Mouse (Mus musculus): Measurements from ENCODE around the gene Ccdc82. TPM values are rescaled to one million over a fixed set of nuclear protein-coding genes. Genes with fewer than 3 reads are reported as not detected.
A peak's percentile ranks its signal among the peaks of the same experiment; 100 is the strongest.

Ccdc82 gene
- polyA plus RNA-seq, 1 experiment from 2014 or later, result 16.1 TPM

DNA sequence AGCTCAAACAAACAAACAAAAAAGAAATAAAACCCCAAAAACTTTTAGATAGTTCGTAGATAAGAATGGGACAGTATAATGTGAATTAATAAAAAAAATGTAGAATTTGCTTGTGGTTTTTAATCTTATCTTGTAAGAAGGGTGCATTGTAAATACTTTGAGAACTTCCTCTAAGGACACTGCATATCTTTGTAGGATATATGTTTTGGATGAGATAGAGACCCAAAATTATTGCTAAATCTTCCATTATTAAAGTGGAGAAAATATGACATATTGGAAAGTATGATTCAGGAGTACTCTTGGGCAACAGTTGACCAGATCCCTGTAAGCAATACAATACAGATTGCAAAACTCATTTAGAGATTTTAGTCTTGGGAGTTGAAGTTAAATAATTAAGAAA, 26.5 kb downstream of the Ccdc82 start:
- no peaks in the 10 kb centered on the region for H3K79me2 ChIP-seq (ENCODE audit: inconsistent target)
- 100% methylated on average over 1 of the region's 1 CpGs for WGBS (ENCODE audit: missing documents)

DNA sequence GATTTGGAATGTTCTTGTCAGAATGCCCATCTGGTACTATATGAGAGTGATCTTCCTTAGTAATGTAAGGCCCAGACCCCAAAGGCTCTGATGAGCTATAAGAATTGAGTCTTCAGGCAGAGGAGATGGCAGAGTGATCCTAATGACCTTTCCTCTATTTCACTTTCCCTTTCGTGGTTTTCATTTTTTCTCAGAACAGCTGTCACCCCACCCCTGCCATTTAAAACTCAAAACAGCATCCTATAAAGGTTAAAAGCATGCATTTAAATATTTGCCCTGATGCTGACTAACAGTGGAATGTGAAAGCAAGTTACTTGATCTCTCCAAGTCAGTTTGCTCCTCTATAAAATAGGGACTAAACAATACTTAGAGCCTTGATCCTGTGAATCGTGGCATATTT, 40.7 kb downstream of the Ccdc82 start:
- H3K27ac ChIP-seq, result no peak overlapping the region

More for the DNA sequence above, 26.5 kb downstream of the Ccdc82 start:
- Histone ChIP-seq H3K4me3 (ENCODE audit: inconsistent target) (no peak overlapping the region), H3K27ac (no peak overlapping the region), H3K36me3 (ENCODE audit: inconsistent target) (no peaks in the 10 kb centered on the region)

DNA sequence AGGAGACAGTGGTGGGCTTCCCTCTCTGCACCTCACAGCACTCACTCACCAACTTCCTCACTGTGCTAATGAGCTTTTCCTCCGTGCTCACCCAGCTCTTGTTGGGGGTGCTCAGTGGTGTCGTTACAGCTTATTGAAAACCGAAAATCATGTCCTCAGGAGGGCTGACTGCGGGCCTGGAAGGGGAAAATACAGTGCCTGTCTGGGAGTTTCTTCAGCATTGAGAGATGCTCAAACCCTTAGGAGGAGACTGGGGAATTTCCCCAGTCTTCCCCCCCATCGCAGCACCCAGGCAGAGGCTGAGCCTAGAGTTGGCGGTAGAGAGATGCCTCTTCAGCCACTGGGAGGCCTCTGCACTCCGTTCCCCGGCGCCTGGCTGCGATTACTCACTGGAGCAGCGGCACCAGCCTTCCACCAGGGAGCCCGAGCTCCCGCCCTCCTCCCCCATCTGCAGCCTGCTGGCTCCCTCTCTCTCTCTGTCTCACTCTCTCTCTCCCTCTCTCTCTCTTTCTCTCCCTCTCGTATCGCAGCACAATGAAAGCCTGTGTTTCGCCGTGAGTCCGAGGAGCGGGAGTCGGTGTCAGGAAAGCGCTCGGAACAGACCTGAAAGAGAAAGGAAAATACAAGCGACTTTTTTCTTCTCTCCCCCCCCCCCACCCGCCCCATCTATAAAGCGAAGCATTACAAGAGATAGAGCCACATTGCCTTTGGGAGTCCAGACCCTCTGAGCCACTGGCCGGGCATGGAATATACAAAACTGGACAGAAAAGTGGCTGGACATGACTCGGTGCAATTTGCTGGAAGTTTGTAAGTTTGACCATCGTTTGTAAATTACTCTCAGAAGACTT, 49.7 kb downstream of the Ccdc82 start:
- Histone ChIP-seq H3K79me2 (ENCODE audit: inconsistent target) (no peaks in the 10 kb centered on the region; the same call in 1 of the 2 replicates), H3K4me3 (ENCODE audit: inconsistent target) (peak overlapping the region; percentile 65), H3K27ac (peak overlapping the region; percentile 28; the same call in 1 of the 2 replicates), H3K36me3 (ENCODE audit: inconsistent target) (no peaks in the 10 kb centered on the region)
- WGBS (ENCODE audit: missing documents), result 2% methylated on average over 22 of the region's 28 CpGs

More for the DNA sequence above, 40.7 kb downstream of the Ccdc82 start:
- WGBS (ENCODE audit: missing documents), result 89% methylated on average over 2 of the region's 2 CpGs
- peaks cover 10% of the 10 kb centered on the region; the same call in 1 of the 2 replicates for H3K36me3 ChIP-seq (ENCODE audit: inconsistent target)
- no peaks in the 10 kb centered on the region for H3K79me2 ChIP-seq (ENCODE audit: inconsistent target)
- no peak overlapping the region for H3K4me3 ChIP-seq (ENCODE audit: inconsistent target)

DNA sequence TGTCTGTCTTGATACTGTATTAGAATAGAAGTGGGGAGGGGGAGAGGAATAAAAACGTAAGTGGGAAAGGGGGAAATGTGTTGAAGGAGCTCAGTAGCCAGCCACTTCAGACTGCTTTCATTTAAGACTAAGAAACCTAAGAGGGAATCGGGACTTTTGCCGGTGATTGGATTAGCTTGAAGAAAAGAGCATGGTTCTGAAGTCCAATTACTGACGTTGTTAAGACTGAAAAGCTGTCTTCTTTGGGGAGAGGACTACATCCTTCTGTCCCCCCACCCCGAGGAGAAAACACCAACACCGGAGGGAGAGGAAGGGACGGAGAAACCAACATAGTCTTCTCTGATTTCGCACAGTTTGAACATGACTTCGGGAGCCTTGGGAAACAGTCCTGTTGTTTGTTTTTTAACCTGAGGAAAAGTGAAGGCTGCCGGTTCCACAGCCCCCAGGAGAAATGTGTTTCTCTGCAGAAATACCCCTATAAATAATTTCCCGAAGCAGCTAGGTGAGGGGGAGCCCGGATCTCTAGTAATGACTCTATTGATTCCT, 50.4 kb downstream of the Ccdc82 start:
- 4% methylated on average over 12 of the region's 12 CpGs for WGBS (ENCODE audit: missing documents)
- H3K36me3 ChIP-seq (ENCODE audit: inconsistent target), result no peaks in the 10 kb centered on the region
- H3K4me3 ChIP-seq (ENCODE audit: inconsistent target), result peak overlapping the region; percentile 65
- H3K79me2 ChIP-seq (ENCODE audit: inconsistent target), result no peaks in the 10 kb centered on the region; the same call in 1 of the 2 replicates
- peak overlapping the region; percentile 28; the same call in 1 of the 2 replicates for H3K27ac ChIP-seq

DNA sequence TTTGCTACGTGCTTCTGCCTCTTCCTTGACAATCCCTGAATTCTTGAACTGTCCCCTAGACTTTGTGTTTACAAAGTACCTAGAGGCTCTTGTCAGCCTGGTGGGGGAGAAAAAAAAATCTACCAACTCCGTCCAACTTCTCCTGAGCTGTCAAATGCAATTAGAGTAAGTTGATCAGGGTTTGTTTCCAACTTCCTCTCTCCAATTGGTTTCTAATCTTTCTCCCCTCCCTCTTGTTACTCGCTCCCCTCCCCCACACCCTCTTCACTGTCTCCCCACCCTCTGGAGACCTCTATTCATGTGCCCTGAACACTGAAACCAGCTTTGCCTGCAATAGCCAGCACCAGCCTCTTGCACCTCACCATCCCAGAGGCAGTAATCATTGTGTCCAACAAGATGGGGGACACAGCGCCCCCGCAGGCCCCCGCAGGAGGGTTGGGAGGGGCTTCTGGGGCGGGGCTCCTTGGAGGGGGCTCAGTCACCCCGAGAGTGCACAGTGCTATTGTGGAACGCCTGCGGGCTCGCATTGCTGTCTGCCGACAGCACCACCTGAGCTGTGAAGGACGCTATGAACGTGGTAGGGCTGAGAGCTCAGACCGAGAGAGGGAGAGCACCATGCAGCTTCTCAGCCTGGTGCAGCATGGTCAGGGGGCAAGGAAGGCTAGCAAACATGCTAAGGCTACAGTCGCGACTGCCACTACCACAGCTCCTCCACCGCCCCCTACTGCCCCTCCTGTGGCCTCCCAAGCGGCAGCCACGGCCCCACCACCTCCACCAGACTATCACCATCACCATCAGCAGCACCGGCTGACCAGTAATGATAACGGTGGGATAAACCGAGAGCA, 51.1 kb downstream of the Ccdc82 start, which contains the start of gene Maml2:
TSS of gene Maml2 (plus strand) at position 290 of the 845 bp plus-strand sequence.
- no peaks in the 10 kb centered on the region; the same call in 1 of the 2 replicates for H3K79me2 ChIP-seq (ENCODE audit: inconsistent target)
- peak within 1 kb of the TSS; percentile 28 for H3K27ac ChIP-seq
- H3K4me3 ChIP-seq (ENCODE audit: inconsistent target), result peak within 1 kb of the TSS; percentile 65
- no peaks in the 10 kb centered on the region for H3K36me3 ChIP-seq (ENCODE audit: inconsistent target)
- 10% methylated on average over 22 of the region's 23 CpGs for WGBS (ENCODE audit: missing documents)

DNA sequence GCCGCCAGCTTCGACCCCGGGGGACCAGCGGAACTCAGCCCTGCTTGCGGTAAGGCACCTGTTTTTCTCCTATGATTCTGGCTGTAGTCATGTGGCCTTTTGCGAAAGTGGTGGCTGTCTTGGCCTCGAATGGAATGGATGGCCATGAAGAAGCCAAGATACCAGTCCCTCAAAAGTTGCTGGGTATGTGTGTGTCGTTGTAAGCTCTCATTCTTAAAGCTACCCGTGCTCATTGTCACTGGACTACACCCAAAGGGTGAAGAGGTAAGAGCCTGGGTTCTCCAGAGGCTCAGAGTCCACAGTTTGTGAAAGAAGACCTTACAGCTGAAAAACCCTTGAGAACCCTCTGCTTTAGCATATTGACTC, 51.7 kb downstream of the Ccdc82 start:
- Histone ChIP-seq H3K36me3 (ENCODE audit: inconsistent target) (no peaks in the 10 kb centered on the region), H3K79me2 (ENCODE audit: inconsistent target) (no peaks in the 10 kb centered on the region; the same call in 1 of the 2 replicates), H3K4me3 (ENCODE audit: inconsistent target) (peak overlapping the region; percentile 65; the same call in 1 of the 2 replicates), H3K27ac (peak overlapping the region; percentile 27)
- 19% methylated on average over 9 of the region's 9 CpGs for WGBS (ENCODE audit: missing documents)

DNA sequence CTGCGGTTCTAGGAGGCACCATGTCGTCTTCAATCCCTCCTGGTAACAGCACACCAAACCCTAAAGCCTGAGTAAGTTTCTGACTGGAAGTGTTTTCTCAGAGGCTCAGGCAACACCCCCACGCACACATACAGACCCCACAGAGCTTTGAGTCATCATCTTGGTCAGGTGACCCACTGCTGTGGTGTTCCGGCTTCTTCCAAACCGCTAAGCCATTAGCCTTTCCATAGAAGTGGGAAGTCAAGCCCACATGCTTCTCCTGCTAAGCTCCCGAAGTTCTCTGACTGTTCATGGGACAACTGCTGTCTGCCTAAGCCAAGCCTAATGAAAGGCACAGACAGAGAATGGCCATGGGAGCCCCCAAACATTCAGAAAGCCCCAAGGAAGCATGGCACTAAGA, 52.4 kb downstream of the Ccdc82 start:
- 29% methylated on average over 6 of the region's 6 CpGs for WGBS (ENCODE audit: missing documents)
- no peaks in the 10 kb centered on the region; the same call in 1 of the 2 replicates for H3K79me2 ChIP-seq (ENCODE audit: inconsistent target)
- H3K4me3 ChIP-seq (ENCODE audit: inconsistent target), result no peak overlapping the region
- no peaks in the 10 kb centered on the region for H3K36me3 ChIP-seq (ENCODE audit: inconsistent target)
- H3K27ac ChIP-seq, result peak overlapping the region; percentile 27

DNA sequence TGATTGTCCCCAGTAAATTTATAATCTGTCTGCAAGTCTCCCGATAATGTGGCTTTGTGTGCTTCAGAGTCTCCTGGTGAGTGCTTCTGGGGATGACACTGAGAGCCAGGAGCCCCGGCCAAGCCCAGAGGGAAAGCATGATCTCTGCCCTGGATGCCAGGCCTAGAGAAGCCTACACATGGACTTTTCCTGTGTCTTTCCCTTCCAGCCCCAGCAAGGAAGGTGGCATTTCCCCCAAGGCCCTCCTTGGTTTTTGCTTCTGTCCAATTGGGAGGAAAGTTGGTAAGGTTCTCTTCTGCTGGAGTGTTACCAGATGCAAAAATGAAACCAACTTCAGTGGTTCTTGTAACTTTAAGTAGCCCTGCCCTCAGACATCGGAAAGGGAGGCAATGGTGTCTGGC, 53.3 kb downstream of the Ccdc82 start:
- Histone ChIP-seq H3K27ac (no peak overlapping the region), H3K79me2 (ENCODE audit: inconsistent target) (no peaks in the 10 kb centered on the region; the same call in 1 of the 2 replicates), H3K4me3 (ENCODE audit: inconsistent target) (no peak overlapping the region), H3K36me3 (ENCODE audit: inconsistent target) (no peaks in the 10 kb centered on the region)
- 47% methylated on average over 3 of the region's 3 CpGs for WGBS (ENCODE audit: missing documents)

DNA sequence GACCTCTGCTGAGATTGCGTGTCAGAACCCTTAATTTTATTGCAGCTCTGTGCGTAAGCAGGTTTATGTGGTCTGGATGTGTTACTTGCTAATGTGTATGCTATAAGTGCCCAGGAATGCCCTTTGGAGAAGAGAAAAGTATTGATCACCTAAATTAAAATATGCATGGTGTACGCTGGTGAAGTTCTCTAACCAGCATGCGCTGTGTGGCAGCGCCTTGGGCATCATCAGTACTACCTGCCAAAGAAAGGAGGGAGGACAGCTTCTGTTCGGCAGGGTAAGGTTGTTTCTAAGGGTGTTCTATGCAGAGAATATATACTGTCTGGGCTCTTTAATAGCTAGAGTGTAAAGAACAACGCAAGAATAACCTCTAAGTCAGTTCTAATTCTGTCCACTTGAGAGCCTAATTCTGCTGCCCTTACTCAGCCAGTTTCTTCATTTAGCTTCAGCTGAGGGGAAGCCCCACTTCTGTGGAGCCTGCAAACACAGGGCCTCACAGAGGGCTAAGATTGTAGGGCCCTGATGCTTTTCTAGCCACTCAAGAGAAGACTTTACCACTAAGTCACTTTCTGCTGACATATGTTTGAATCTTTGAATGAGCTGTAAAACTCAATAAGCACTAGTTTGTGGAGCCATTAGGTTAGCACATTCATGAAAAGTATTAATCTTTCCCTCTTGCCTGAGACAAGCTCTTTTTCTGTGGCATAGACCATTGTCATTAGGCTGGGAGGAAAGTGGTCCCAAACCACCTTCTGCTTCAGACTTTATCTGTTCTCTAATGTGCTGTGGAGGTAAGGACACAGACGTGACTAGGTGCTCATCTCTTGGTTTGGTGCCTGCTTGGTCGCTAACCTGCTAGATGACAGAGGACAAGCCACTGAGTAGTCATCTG, 54.4 kb downstream of the Ccdc82 start:
- 84% methylated on average over 9 of the region's 9 CpGs for WGBS (ENCODE audit: missing documents)
- Histone ChIP-seq H3K27ac (no peak overlapping the region), H3K36me3 (ENCODE audit: inconsistent target) (no peaks in the 10 kb centered on the region), H3K4me3 (ENCODE audit: inconsistent target) (no peak overlapping the region), H3K79me2 (ENCODE audit: inconsistent target) (no peaks in the 10 kb centered on the region; the same call in 1 of the 2 replicates)

DNA sequence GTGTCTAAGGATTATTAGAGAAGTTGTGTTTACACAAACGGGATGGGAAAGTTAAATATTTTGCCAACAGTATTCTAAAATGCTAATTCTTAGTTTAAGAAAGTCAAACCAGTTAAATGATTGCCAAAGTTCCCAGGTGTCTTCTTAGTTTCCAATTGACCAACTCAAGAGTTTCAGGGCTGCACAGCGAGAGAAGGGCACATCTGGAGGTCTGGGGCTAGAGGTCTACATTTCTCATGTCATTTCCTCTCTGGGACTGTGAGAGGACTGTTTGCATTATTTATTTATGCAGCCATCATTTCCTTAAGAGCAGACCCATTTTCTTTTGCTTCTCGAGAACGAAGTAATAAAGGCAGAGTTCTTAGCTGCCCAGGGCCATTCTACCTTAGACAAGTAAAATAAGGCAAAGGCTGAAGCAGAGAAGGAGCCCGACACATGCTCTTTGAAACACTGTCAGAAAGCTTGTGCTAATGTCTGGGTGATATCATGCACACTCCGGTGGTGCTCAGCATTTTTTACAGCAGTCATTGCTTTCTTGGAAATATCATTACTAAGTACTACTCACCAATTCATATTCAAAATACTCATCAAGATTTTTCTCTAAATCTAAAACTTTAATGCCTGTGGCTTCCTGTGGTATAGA, 55.5 kb downstream of the Ccdc82 start:
- H3K36me3 ChIP-seq (ENCODE audit: inconsistent target), result no peaks in the 10 kb centered on the region
- 58% methylated on average over 6 of the region's 6 CpGs for WGBS (ENCODE audit: missing documents)
- no peaks in the 10 kb centered on the region; the same call in 1 of the 2 replicates for H3K79me2 ChIP-seq (ENCODE audit: inconsistent target)
- no peak overlapping the region for H3K4me3 ChIP-seq (ENCODE audit: inconsistent target)
- H3K27ac ChIP-seq, result no peak overlapping the region

DNA sequence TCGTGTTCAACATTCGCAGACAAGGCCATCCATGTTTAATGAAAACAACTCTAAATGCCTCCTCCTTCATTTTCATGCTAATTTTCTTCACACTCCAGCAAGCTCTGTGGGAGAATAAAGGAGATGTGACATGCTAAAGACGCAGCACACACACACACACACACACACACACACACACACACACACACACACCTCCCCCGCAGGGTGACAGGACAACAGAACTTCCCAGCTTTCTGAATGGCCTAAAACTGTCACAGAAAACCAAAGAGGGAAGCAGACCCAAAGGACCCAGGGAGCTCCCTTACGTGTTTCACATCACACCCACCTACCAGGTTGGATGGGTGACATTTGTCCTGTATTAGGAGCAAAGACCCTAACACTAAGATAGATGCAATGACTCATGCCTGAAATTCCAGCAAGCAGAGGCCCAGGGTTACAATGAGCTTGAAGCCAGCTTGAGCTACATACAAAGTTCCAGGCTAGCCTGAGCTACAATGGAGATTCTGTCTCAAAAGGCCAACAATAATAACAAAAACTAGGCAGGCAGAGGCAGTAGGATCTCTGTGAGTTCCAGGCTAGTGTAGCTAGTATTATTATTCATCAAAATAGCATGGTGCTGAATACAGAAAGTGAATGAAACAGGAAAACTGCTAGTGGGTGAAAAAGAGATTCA, 56.5 kb downstream of the Ccdc82 start:
- WGBS (ENCODE audit: missing documents), result 83% methylated on average over 5 of the region's 5 CpGs
- Histone ChIP-seq H3K36me3 (ENCODE audit: inconsistent target) (no peaks in the 10 kb centered on the region), H3K27ac (no peak overlapping the region), H3K79me2 (ENCODE audit: inconsistent target) (no peaks in the 10 kb centered on the region; the same call in 1 of the 2 replicates), H3K4me3 (ENCODE audit: inconsistent target) (no peak overlapping the region)

DNA sequence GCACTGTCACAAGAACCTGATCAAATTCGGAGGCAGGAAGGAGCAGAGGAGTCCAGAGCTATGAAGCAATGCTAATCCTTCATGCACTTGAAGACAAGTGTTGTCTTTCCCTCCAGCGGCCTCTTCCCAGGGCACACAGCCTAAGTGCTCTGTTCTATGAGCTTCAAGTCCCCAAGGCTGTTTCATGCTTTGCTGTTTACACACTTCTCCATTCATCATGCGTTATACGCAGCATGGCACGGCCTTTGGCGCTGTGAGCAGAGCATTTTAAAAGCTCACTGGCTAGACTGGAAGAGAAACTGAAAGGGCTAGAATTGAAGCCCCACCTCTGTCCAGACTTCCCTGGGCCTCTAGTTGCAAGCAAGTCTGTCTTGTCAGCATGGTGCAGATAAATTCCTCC, 57.2 kb downstream of the Ccdc82 start:
- Histone ChIP-seq H3K36me3 (ENCODE audit: inconsistent target) (no peaks in the 10 kb centered on the region), H3K4me3 (ENCODE audit: inconsistent target) (no peak overlapping the region), H3K27ac (peak overlapping the region; percentile 14), H3K79me2 (ENCODE audit: inconsistent target) (no peaks in the 10 kb centered on the region; the same call in 1 of the 2 replicates)
- WGBS (ENCODE audit: missing documents), result 6% methylated on average over 6 of the region's 6 CpGs

DNA sequence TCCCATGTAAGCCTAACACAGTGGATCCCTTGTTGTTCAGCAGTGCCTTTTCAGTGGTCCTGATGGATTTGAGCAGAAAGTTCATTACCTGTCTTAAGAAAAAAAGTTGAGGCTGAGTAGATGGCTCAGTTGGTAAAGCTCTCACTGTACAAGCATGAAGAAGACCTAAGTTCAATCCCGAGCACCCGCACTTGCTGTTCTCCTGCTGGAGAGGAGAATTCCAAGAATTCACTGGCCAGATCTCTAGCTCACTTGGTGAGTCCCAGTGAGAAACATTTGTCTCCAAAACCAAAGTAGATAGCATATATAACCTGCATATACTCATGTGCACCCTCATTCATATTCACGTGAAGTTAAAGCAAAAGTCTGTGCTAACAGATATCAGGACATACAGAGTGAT, 59.7 kb downstream of the Ccdc82 start:
- H3K27ac ChIP-seq, result no peak overlapping the region
- 94% methylated on average over 3 of the region's 3 CpGs for WGBS (ENCODE audit: missing documents)
- H3K4me3 ChIP-seq (ENCODE audit: inconsistent target), result no peak overlapping the region
- H3K79me2 ChIP-seq (ENCODE audit: inconsistent target), result no peaks in the 10 kb centered on the region; the same call in 1 of the 2 replicates
- H3K36me3 ChIP-seq (ENCODE audit: inconsistent target), result no peaks in the 10 kb centered on the region

Measured in macrophage (primary cell).